ENCODE assay signal across 8 mouse cellular contexts in genomic region chr5:106461913-106462312, GRCm38 (mm10). TPM values are rescaled to one million over a fixed set of nuclear protein-coding genes. Genes with fewer than 3 reads are reported as not detected.
DNase-seq lines count a peak whose midpoint lies in the region; ATAC-seq and TF ChIP-seq lines count a peak whose summit lies in the region.

No protein-coding gene starts in this region.

- no peaks in the 10 kb centered on the region for H3K36me3 ChIP-seq in intestine, postnatal 0 days (ENCODE audit: control insufficient read depth, insufficient read depth)
- H3K36me3 ChIP-seq in intestine, embryonic 15.5 days: no peaks in the 10 kb centered on the region
- no peaks in the 10 kb centered on the region for H3K36me3 ChIP-seq in embryonic facial prominence, embryonic 11.5 days (replicated peaks; ENCODE audit: control insufficient read depth, insufficient read depth, low read depth, low read length)
- H3K36me3 ChIP-seq in neural tube, embryonic 11.5 days (ENCODE audit: control insufficient read depth, insufficient read depth, low read length): no peaks in the 10 kb centered on the region

- H3K9me3 ChIP-seq in intestine, postnatal 0 days (ENCODE audit: control insufficient read depth): no peaks in the 10 kb centered on the region
- H3K9me3 ChIP-seq in intestine, embryonic 15.5 days: no peaks in the 10 kb centered on the region
- H3K9me3 ChIP-seq in embryonic facial prominence, embryonic 11.5 days (replicated peaks; ENCODE audit: control insufficient read depth, low read length): no peaks in the 10 kb centered on the region
- no peaks in the 10 kb centered on the region for H3K9me3 ChIP-seq in neural tube, embryonic 11.5 days (ENCODE audit: control insufficient read depth, low read length)

- no peak overlapping the region for H3K4me2 ChIP-seq in intestine, postnatal 0 days (replicated peaks; ENCODE audit: low read depth)
- no peak overlapping the region for H3K4me2 ChIP-seq in intestine, embryonic 15.5 days (replicated peaks)
- no peak overlapping the region for H3K4me2 ChIP-seq in embryonic facial prominence, embryonic 11.5 days (ENCODE audit: low read depth, low read length)
- no peak overlapping the region for H3K4me2 ChIP-seq in neural tube, embryonic 11.5 days (ENCODE audit: low read depth)

- peaks cover 98% of the 10 kb centered on the region for H3K27me3 ChIP-seq in intestine, postnatal 0 days (replicated peaks; ENCODE audit: control insufficient read depth, insufficient read depth, low read length)
- H3K27me3 ChIP-seq in intestine, embryonic 15.5 days (replicated peaks): peaks cover 98% of the 10 kb centered on the region
- peaks cover 78% of the 10 kb centered on the region for H3K27me3 ChIP-seq in embryonic facial prominence, embryonic 11.5 days (ENCODE audit: control insufficient read depth, insufficient read depth, low read length)
- H3K27me3 ChIP-seq in neural tube, embryonic 11.5 days (ENCODE audit: control insufficient read depth, insufficient read depth, low read length): peaks cover 97% of the 10 kb centered on the region

- peak; percentile 79 for TF ChIP-seq CTCF in intestine, postnatal 0 days (IDR thresholded peaks at IDR 0.05; ENCODE audit: low read depth)

- ATAC-seq in intestine, postnatal 0 days: no peak
- ATAC-seq in intestine, embryonic 15.5 days: no peak
- no peak for ATAC-seq in embryonic facial prominence, embryonic 11.5 days (replicated peaks; ENCODE audit: insufficient number of reproducible peaks, low FRiP score, low TSS enrichment, low read depth)
- ATAC-seq in neural tube, embryonic 11.5 days (ENCODE audit: insufficient read depth, low FRiP score, low TSS enrichment): no peak

- 0% methylated on average over 4 of the region's 4 CpGs for WGBS in intestine, postnatal 0 days
- WGBS in intestine, embryonic 15.5 days: 0% methylated on average over 4 of the region's 4 CpGs
- WGBS in embryonic facial prominence, embryonic 11.5 days: under 1% methylated on average over 4 of the region's 4 CpGs
- WGBS in neural tube, embryonic 11.5 days: 0% methylated on average over 4 of the region's 4 CpGs

- H3K4me1 ChIP-seq in intestine, postnatal 0 days (replicated peaks; ENCODE audit: control insufficient read depth, insufficient read depth, low read length): peaks cover 5% of the 10 kb centered on the region; the same call in 1 of the 2 replicates
- peaks cover 18% of the 10 kb centered on the region for H3K4me1 ChIP-seq in intestine, embryonic 15.5 days (replicated peaks)
- H3K4me1 ChIP-seq in embryonic facial prominence, embryonic 11.5 days (ENCODE audit: control insufficient read depth, insufficient read depth, low read length): peaks cover 7% of the 10 kb centered on the region; the same call in 1 of the 2 replicates
- no peaks in the 10 kb centered on the region; the same call in 1 of the 2 replicates for H3K4me1 ChIP-seq in neural tube, embryonic 11.5 days (ENCODE audit: control insufficient read depth, insufficient read depth, low read length)

- H3K27ac ChIP-seq in intestine, postnatal 0 days (ENCODE audit: low read depth, low read length): no peak overlapping the region
- no peak overlapping the region for H3K27ac ChIP-seq in intestine, embryonic 15.5 days
- no peak overlapping the region for H3K27ac ChIP-seq in embryonic facial prominence, embryonic 11.5 days (replicated peaks; ENCODE audit: low read depth, low read length)
- H3K27ac ChIP-seq in neural tube, embryonic 11.5 days (ENCODE audit: low read depth, low read length): no peak overlapping the region

- H3K4me3 ChIP-seq in intestine, postnatal 0 days (ENCODE audit: low read depth, low read length): no peak overlapping the region
- H3K4me3 ChIP-seq in intestine, embryonic 15.5 days (replicated peaks): no peak overlapping the region
- no peak overlapping the region for H3K4me3 ChIP-seq in embryonic facial prominence, embryonic 11.5 days (ENCODE audit: low read depth, low read length)
- no peak overlapping the region for H3K4me3 ChIP-seq in neural tube, embryonic 11.5 days (ENCODE audit: low read depth, low read length)

- H3K9ac ChIP-seq in intestine, postnatal 0 days (ENCODE audit: low read depth, low read length): no peak overlapping the region
- no peak overlapping the region for H3K9ac ChIP-seq in intestine, embryonic 15.5 days
- no peak overlapping the region for H3K9ac ChIP-seq in embryonic facial prominence, embryonic 11.5 days (replicated peaks; ENCODE audit: low read length)
- H3K9ac ChIP-seq in neural tube, embryonic 11.5 days (ENCODE audit: low read length): no peak overlapping the region

- DNase-seq in CD4-positive helper T cell, adult 2 months (ENCODE audit: low read depth, low spot score): peak; percentile 49
- DNase-seq in ZHBTc4 (ENCODE audit: low read depth, low spot score): peak; percentile 74
- peak; percentile 76 for DNase-seq in embryonic facial prominence, embryonic 11.5 days (ENCODE audit: low spot score)
- DNase-seq in neural tube, embryonic 11.5 days (ENCODE audit: low spot score): peak; percentile 77
- no peak for DNase-seq in right cerebral cortex, postnatal 14 days
- no peak for DNase-seq in urinary bladder, postnatal 4 days (ENCODE audit: low spot score in 2 of 2)

RNA-seq across cellular contexts. Expression of gene Barhl2, which starts 3.9 kb away (rescaled TPM):
- not detected in 2 replicates for polyA plus RNA-seq in intestine, postnatal 0 days (2015; fragmentation: Nextera tagmentation; extraction: Ambion mirVana)
- not detected in 2 replicates for polyA plus RNA-seq in intestine, embryonic 15.5 days (2015; fragmentation: Nextera tagmentation; extraction: Ambion mirVana)
- polyA plus RNA-seq in embryonic facial prominence, embryonic 11.5 days (2014; fragmentation: Nextera tagmentation; extraction: Ambion mirVana): 0.08 TPM in 2 replicates
- 3.9 and 4.2 TPM in 2 replicates for polyA plus RNA-seq in neural tube, embryonic 11.5 days (2014; fragmentation: Nextera tagmentation; extraction: Ambion mirVana)

Comparison
In these comparisons a context has a peak if more than half of its experiments do, and no peak if none do; other contexts are left out.
1. DNase-seq: peak in CD4-positive helper T cell, adult 2 months (single experiment), ZHBTc4 (single experiment), embryonic facial prominence, embryonic 11.5 days (single experiment) and neural tube, embryonic 11.5 days (single experiment); none in right cerebral cortex, postnatal 14 days (single experiment) and urinary bladder, postnatal 4 days (0 of 2).